Mouse (Mus musculus) lung, adult 2 months (tissue): Measurements from ENCODE around the gene Rhod.

Experiments
- CTCF ChIP-seq: fragments of 200-500 bp; IDR thresholded peaks from 2 replicates; pipeline ENCODE4 v1.5.1; 2011; ENCODE audit warnings: mild to moderate bottlenecking, low read length, control low read depth; ENCODE audit not compliant: insufficient read depth
- POLR2A ChIP-seq: fragments of 200-500 bp; IDR thresholded peaks from 2 replicates; pipeline ENCODE4 v1.6.1; 2011; ENCODE audit warnings: low read depth, mild to moderate bottlenecking, control low read depth, low read length, borderline replicate concordance; ENCODE audit errors: extremely low read depth

DNA sequence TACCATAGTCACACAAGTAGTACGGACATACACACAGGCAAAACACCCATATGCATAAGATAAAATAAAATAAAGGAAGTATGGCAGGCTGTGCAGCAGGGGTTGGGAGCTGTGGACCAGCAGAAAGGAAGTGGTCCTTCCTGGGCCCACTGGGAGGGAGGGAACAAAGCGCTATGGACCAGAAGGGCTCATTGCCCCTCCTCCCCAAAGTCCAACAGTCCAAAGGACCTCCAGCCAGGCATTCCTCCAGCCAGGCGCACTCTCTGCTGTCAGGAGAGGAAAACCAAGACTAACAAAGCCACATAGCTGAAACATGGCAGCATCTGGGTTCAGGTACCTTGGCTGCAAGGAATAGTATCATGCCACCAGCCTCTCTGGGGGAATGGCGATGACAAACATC, 25.4 kb upstream of the Rhod start:
- TF ChIP-seq CTCF (no peak), POLR2A (no peak)
